Mouse (Mus musculus) forebrain, embryonic 16.5 days (tissue): ENCODE results near the gene Cgnl1. TPM values are rescaled to one million over a fixed set of nuclear protein-coding genes. Genes with fewer than 3 reads are reported as not detected.

ENCODE experiments used
- ATAC-seq: fragments of 200-750 bp; cut with Nextera tagmentation; 2 replicates; pipeline ENCODE4 v1.8.0; 2017; ENCODE audit warnings: mild to moderate bottlenecking, moderate library complexity
- H3K27ac ChIP-seq: fragments of 300-500 bp; sonication (generic); 2 replicates; pipeline ENCODE4 v1.5.1; 2014; ENCODE audit warnings: low read length, control low read depth
- H3K27me3 ChIP-seq: fragments of 300-500 bp; sonication (generic); replicated peaks from 2 replicates; pipeline ENCODE4 v1.6.1; 2014; ENCODE audit warnings: low read length; ENCODE audit not compliant: control insufficient read depth, insufficient read depth
- H3K36me3 ChIP-seq: fragments of 300-500 bp; sonication (generic); 2 replicates; pipeline ENCODE4 v1.6.1; 2014; ENCODE audit not compliant: control insufficient read depth, insufficient read depth
- H3K4me1 ChIP-seq: fragments of 300-500 bp; sonication (generic); replicated peaks from 2 replicates; pipeline ENCODE4 v1.6.1; 2014; ENCODE audit warnings: low read length; ENCODE audit not compliant: control insufficient read depth, insufficient read depth
- H3K4me2 ChIP-seq: fragments of 300-500 bp; sonication (generic); 2 replicates; pipeline ENCODE4 v1.6.1; 2014; ENCODE audit warnings: mild to moderate bottlenecking, low read length, control low read depth
- H3K4me3 ChIP-seq: fragments of 300-500 bp; sonication (generic); replicated peaks from 2 replicates; pipeline ENCODE4 v1.5.1; 2014; ENCODE audit warnings: mild to moderate bottlenecking, low read length, control low read depth
- H3K9ac ChIP-seq: fragments of 300-500 bp; sonication (generic); replicated peaks from 2 replicates; pipeline ENCODE4 v1.6.1; 2014; ENCODE audit warnings: low read depth, low read length, control low read depth
- H3K9me3 ChIP-seq: fragments of 300-500 bp; sonication (generic); 2 replicates; pipeline ENCODE4 v1.6.1; 2016; ENCODE audit warnings: low read length; ENCODE audit not compliant: control insufficient read depth
- WGBS: fragments of 180-500 bp; shearing (Covaris S2); extraction: QIAGEN DNeasy Blood & Tissue Kit; methylation state at CpG from one replicate; pipeline ENCODE4 v1.1.7; 2014; 5-methylcytosine and 5-hydroxymethylcytosine counted together
- polyA plus RNA-seq: library from polyadenylated mRNA; unstranded; fragments of >200 nt; fragmentation: Nextera tagmentation; extraction: Ambion mirVana; gene quantifications from 2 replicates; pipeline ENCODE4 v1.2.1, GENCODE M21; 2015

The Cgnl1 gene
- polyA plus RNA-seq, 1 experiment from 2014 or later, result 4.3 TPM

- no peaks in the 10 kb centered on the region for H3K27me3 ChIP-seq
- ATAC-seq, result no peak
- no peak overlapping the region for H3K9ac ChIP-seq
- H3K4me2 ChIP-seq, result no peak overlapping the region
- no peak overlapping the region for H3K27ac ChIP-seq
- H3K4me1 ChIP-seq, result no peaks in the 10 kb centered on the region
- no peaks in the 10 kb centered on the region for H3K9me3 ChIP-seq
- 68% methylated on average over 4 of the region's 4 CpGs for WGBS
- no peaks in the 10 kb centered on the region for H3K36me3 ChIP-seq
- H3K4me3 ChIP-seq, result no peak overlapping the region
These were observed 36.4 kb upstream of the Cgnl1 start for GRCm38 (mm10) chr9:71807801-71808200.

GRCm38 (mm10) chr9:71806422-71806805 lies 35.0 kb upstream of the Cgnl1 start:
- Histone ChIP-seq H3K36me3 (no peaks in the 10 kb centered on the region), H3K4me2 (no peak overlapping the region), H3K9ac (no peak overlapping the region), H3K27ac (no peak overlapping the region), H3K27me3 (no peaks in the 10 kb centered on the region), H3K9me3 (no peaks in the 10 kb centered on the region), H3K4me3 (no peak overlapping the region), H3K4me1 (no peaks in the 10 kb centered on the region)
- ATAC-seq, result peak; percentile 65
- 7% methylated on average over 2 of the region's 2 CpGs for WGBS

GRCm38 (mm10) chr9:71805646-71806421 lies 34.4 kb upstream of the Cgnl1 start:
- WGBS, result 81% methylated on average over 6 of the region's 6 CpGs
- H3K4me3 ChIP-seq, result no peak overlapping the region
- no peak for ATAC-seq

GRCm38 (mm10) chr9:71804116-71804515 lies 32.7 kb upstream of the Cgnl1 start:
- Histone ChIP-seq H3K4me2 (no peak overlapping the region), H3K36me3 (no peaks in the 10 kb centered on the region), H3K4me1 (no peaks in the 10 kb centered on the region), H3K9ac (no peak overlapping the region), H3K4me3 (no peak overlapping the region), H3K9me3 (no peaks in the 10 kb centered on the region), H3K27ac (no peak overlapping the region), H3K27me3 (no peaks in the 10 kb centered on the region)
- 34% methylated on average over 6 of the region's 6 CpGs for WGBS
- no peak for ATAC-seq

More at GRCm38 (mm10) chr9:71805646-71806421, 34.4 kb upstream of the Cgnl1 start:
- H3K9me3 ChIP-seq, result no peaks in the 10 kb centered on the region
- H3K4me2 ChIP-seq, result no peak overlapping the region
- H3K9ac ChIP-seq, result no peak overlapping the region
- H3K36me3 ChIP-seq, result no peaks in the 10 kb centered on the region
- no peaks in the 10 kb centered on the region for H3K4me1 ChIP-seq
- no peak overlapping the region for H3K27ac ChIP-seq
- no peaks in the 10 kb centered on the region for H3K27me3 ChIP-seq

GRCm38 (mm10) chr9:71803281-71803680 lies 31.9 kb upstream of the Cgnl1 start:
- no peak overlapping the region for H3K9ac ChIP-seq

GRCm38 (mm10) chr9:71799598-71799997 lies 28.2 kb upstream of the Cgnl1 start:
- H3K4me1 ChIP-seq, result no peaks in the 10 kb centered on the region
- no peaks in the 10 kb centered on the region for H3K9me3 ChIP-seq
- 78% methylated on average over 5 of the region's 5 CpGs for WGBS
- H3K9ac ChIP-seq, result no peak overlapping the region
- H3K36me3 ChIP-seq, result no peaks in the 10 kb centered on the region
- H3K27me3 ChIP-seq, result no peaks in the 10 kb centered on the region
- no peak overlapping the region for H3K4me2 ChIP-seq
- no peak overlapping the region for H3K27ac ChIP-seq
- H3K4me3 ChIP-seq, result no peak overlapping the region
- no peak for ATAC-seq

More at GRCm38 (mm10) chr9:71803281-71803680, 31.9 kb upstream of the Cgnl1 start:
- 75% methylated on average over 7 of the region's 7 CpGs for WGBS
- Histone ChIP-seq H3K36me3 (no peaks in the 10 kb centered on the region), H3K4me1 (no peaks in the 10 kb centered on the region), H3K4me2 (no peak overlapping the region), H3K4me3 (no peak overlapping the region), H3K27me3 (no peaks in the 10 kb centered on the region), H3K9me3 (no peaks in the 10 kb centered on the region), H3K27ac (no peak overlapping the region)
- ATAC-seq, result no peak

- Histone ChIP-seq H3K36me3 (no peaks in the 10 kb centered on the region), H3K27ac (no peak overlapping the region), H3K4me3 (no peak overlapping the region), H3K9ac (no peak overlapping the region), H3K4me2 (no peak overlapping the region), H3K27me3 (no peaks in the 10 kb centered on the region), H3K4me1 (no peaks in the 10 kb centered on the region), H3K9me3 (no peaks in the 10 kb centered on the region)
- WGBS, result 48% methylated on average over 5 of the region's 5 CpGs
- ATAC-seq, result no peak
These were observed 26.8 kb upstream of the Cgnl1 start for GRCm38 (mm10) chr9:71798176-71798575.

- Histone ChIP-seq H3K27me3 (no peaks in the 10 kb centered on the region), H3K27ac (no peak overlapping the region), H3K36me3 (no peaks in the 10 kb centered on the region), H3K4me1 (no peaks in the 10 kb centered on the region), H3K4me2 (no peak overlapping the region), H3K9ac (no peak overlapping the region), H3K9me3 (peaks cover 3% of the 10 kb centered on the region; the same call in 1 of the 2 replicates), H3K4me3 (no peak overlapping the region)
- no peak for ATAC-seq
- WGBS, result 95% methylated on average over 3 of the region's 3 CpGs
These were observed 6.0 kb upstream of the Cgnl1 start for GRCm38 (mm10) chr9:71777404-71777803.

GRCm38 (mm10) chr9:71776337-71776736 lies 4.9 kb upstream of the Cgnl1 start:
- WGBS, result 66% methylated on average over 3 of the region's 3 CpGs
- no peak overlapping the region for H3K27ac ChIP-seq
- peaks cover 5% of the 10 kb centered on the region; the same call in 1 of the 2 replicates for H3K9me3 ChIP-seq
- 0 out of 2 replicates have a peak, but pooled peaks cover 3% of the 10 kb centered on the region for H3K27me3 ChIP-seq
- ATAC-seq, result no peak
- no peak overlapping the region for H3K4me2 ChIP-seq
- H3K4me3 ChIP-seq, result no peak overlapping the region
- no peak overlapping the region for H3K9ac ChIP-seq
- peaks cover 3% of the 10 kb centered on the region for H3K4me1 ChIP-seq
- no peaks in the 10 kb centered on the region for H3K36me3 ChIP-seq
